Mouse (Mus musculus) erythroblast, embryonic 14.5 days (primary cell): ENCODE data around the gene Slc38a11.

Experiments used
- GATA1 ChIP-seq: IDR thresholded peaks from 2 replicates; pipeline ENCODE4 v1.6.1; 2012; ENCODE audit warnings: low read length, inconsistent platforms, mixed read lengths
- TAL1 ChIP-seq: IDR thresholded peaks from 3 replicates; pipeline ENCODE4 v1.6.1; 2012; ENCODE audit warnings: low read length, inconsistent platforms, mixed read lengths

- no peak for TF ChIP-seq TAL1
- no peak for TF ChIP-seq GATA1
These were observed 10.6 kb upstream of the Slc38a11 start for GRCm38 (mm10) chr2:65374410-65374809.
